In the genomic region with DNA sequence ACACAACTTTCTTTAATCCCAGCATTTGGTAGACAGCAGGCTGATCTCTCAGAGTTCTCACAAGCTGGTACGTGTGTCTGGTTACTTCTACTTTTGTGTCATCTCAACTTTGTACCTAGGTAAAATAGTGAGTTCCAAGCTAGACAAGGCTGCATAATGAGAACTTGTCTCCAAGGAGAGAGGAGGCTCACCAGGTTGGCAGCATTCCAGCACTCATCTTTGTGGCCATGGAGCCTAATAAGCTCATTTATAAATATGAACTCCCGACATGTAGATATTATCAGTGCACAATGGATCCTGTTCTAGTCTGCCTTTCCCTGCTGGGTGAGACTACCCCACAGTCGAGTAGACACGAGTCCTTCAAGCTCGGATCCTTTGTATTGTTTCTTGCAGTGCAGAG, we compare ENCODE assay signal across 8 mouse cellular contexts. TPM values are rescaled to one million over a fixed set of nuclear protein-coding genes. Genes with fewer than 3 reads are reported as not detected.
DNase-seq lines count a peak whose midpoint lies in the region; ATAC-seq and TF ChIP-seq lines count a peak whose summit lies in the region.

No protein-coding gene starts in this region.

- H3K27me3 ChIP-seq in embryonic facial prominence, embryonic 15.5 days = no peaks in the 10 kb centered on the region
- no peaks in the 10 kb centered on the region for H3K27me3 ChIP-seq in intestine, embryonic 16.5 days (replicated peaks; ENCODE audit: control insufficient read depth, insufficient read depth, low read length)

- no peak for ATAC-seq in embryonic facial prominence, embryonic 15.5 days (ENCODE audit: insufficient number of reproducible peaks, low FRiP score, low TSS enrichment, low read depth)
- no peak for ATAC-seq in intestine, embryonic 16.5 days

- peak overlapping the region; percentile 90 for H3K27ac ChIP-seq in layer of hippocampus, adult 2 months
- 0 out of 2 replicates have a peak overlapping the region, but pooled peaks have one; percentile 93 for H3K27ac ChIP-seq in embryonic facial prominence, embryonic 15.5 days (replicated peaks)
- H3K27ac ChIP-seq in intestine, embryonic 16.5 days (ENCODE audit: low read length) = peak overlapping the region; percentile 58

- 57% methylated on average over 5 of the region's 5 CpGs for WGBS in embryonic facial prominence, embryonic 15.5 days
- 58% methylated on average over 5 of the region's 5 CpGs for WGBS in intestine, embryonic 16.5 days

- peaks cover 20% of the 10 kb centered on the region for H3K4me1 ChIP-seq in embryonic facial prominence, embryonic 15.5 days
- peaks cover 11% of the 10 kb centered on the region for H3K4me1 ChIP-seq in intestine, embryonic 16.5 days (ENCODE audit: control insufficient read depth, insufficient read depth, low read length)

- no peak for DNase-seq in layer of hippocampus, adult 2 months (ENCODE audit: low spot score in 2 of 2)
- DNase-seq in layer of hippocampus, adult 9-11 months = no peak
- peak; percentile 24 for DNase-seq in naive thymus-derived CD4-positive, alpha-beta T cell, adult 2 months (ENCODE audit: low read depth)
- DNase-seq in left cerebral cortex, postnatal 10 days (ENCODE audit: extremely low spot score in 1 of 2, low spot score in 2 of 2) = no peak
- no peak for DNase-seq in urinary bladder, postnatal 10 days (ENCODE audit: low spot score)
- DNase-seq in T-cell, adult 2 months (ENCODE audit: low spot score) = no peak

- H3K36me3 ChIP-seq in embryonic facial prominence, embryonic 15.5 days = peaks cover 67% of the 10 kb centered on the region
- no peaks in the 10 kb centered on the region for H3K36me3 ChIP-seq in intestine, embryonic 16.5 days (ENCODE audit: control insufficient read depth, insufficient read depth, low read length)

- peak overlapping the region; percentile 100 for H3K4me3 ChIP-seq in layer of hippocampus, adult 2 months
- H3K4me3 ChIP-seq in embryonic facial prominence, embryonic 15.5 days (replicated peaks) = peak overlapping the region; percentile 98; the same call in 1 of the 2 replicates
- H3K4me3 ChIP-seq in intestine, embryonic 16.5 days (ENCODE audit: low read length) = peak overlapping the region; percentile 96

- TF ChIP-seq CTCF in layer of hippocampus, adult 2 months (conservative IDR thresholded peaks at IDR 0.05) = no peak

- no peak overlapping the region for H3K9ac ChIP-seq in embryonic facial prominence, embryonic 15.5 days
- peak overlapping the region; percentile 50; the same call in 1 of the 2 replicates for H3K9ac ChIP-seq in intestine, embryonic 16.5 days (ENCODE audit: low read depth, low read length)

- H3K9me3 ChIP-seq in embryonic facial prominence, embryonic 15.5 days (replicated peaks) = no peaks in the 10 kb centered on the region
- no peaks in the 10 kb centered on the region for H3K9me3 ChIP-seq in intestine, embryonic 16.5 days (ENCODE audit: control insufficient read depth, low read length)

- intact Hi-C loops in left cerebral cortex, postnatal 10 days (cut with DNase I) = no loop called here

- H3K4me2 ChIP-seq in embryonic facial prominence, embryonic 15.5 days (replicated peaks) = peak overlapping the region; percentile 84
- peak overlapping the region; percentile 80 for H3K4me2 ChIP-seq in intestine, embryonic 16.5 days (ENCODE audit: low read depth, low read length)

RNA-seq across cellular contexts. Expression of gene 2310033P09Rik, which starts 1.5 kb away (rescaled TPM):
- total RNA-seq in layer of hippocampus, adult 2 months (2021) = 10 to 100 TPM; 21.6 to 22.3 TPM
- polyA plus RNA-seq in embryonic facial prominence, embryonic 15.5 days (2015; fragmentation: Nextera tagmentation; extraction: Ambion mirVana) = 30.6 and 31.3 TPM in 2 replicates
- 32.7 and 33.1 TPM in 2 replicates for polyA plus RNA-seq in intestine, embryonic 16.5 days (2015; fragmentation: Nextera tagmentation; extraction: Ambion mirVana)
- total RNA-seq in left cerebral cortex, postnatal 10 days (2021) = 10 to 100 TPM; 19.7 to 20.4 TPM

RNA-seq across cellular contexts. Expression of gene Mrpl55, which starts 7.3 kb away (rescaled TPM):
- total RNA-seq in layer of hippocampus, adult 2 months (2021) = 10 to 100 TPM; 37.3 to 39.3 TPM
- polyA plus RNA-seq in embryonic facial prominence, embryonic 15.5 days (2015; fragmentation: Nextera tagmentation; extraction: Ambion mirVana) = 82.3 and 82.8 TPM in 2 replicates
- polyA plus RNA-seq in intestine, embryonic 16.5 days (2015; fragmentation: Nextera tagmentation; extraction: Ambion mirVana) = 101 and 104 TPM in 2 replicates
- 10 to 100 TPM; 36.7 to 42.7 TPM for total RNA-seq in left cerebral cortex, postnatal 10 days (2021)

RNA-seq across cellular contexts. Expression of gene Guk1, which starts 17.6 kb away (rescaled TPM):
- total RNA-seq in layer of hippocampus, adult 2 months (2021) = 100 to 1,000 TPM; 134 to 136 TPM
- 111 and 113 TPM in 2 replicates for polyA plus RNA-seq in embryonic facial prominence, embryonic 15.5 days (2015; fragmentation: Nextera tagmentation; extraction: Ambion mirVana)
- polyA plus RNA-seq in intestine, embryonic 16.5 days (2015; fragmentation: Nextera tagmentation; extraction: Ambion mirVana) = 114 and 115 TPM in 2 replicates
- 100 to 1,000 TPM; 115 to 117 TPM for total RNA-seq in left cerebral cortex, postnatal 10 days (2021)

RNA-seq across cellular contexts. Expression of gene Arf1, which starts 18.5 kb away (rescaled TPM):
- 100 to 1,000 TPM; 498 to 523 TPM for total RNA-seq in layer of hippocampus, adult 2 months (2021)
- 718 and 720 TPM in 2 replicates for polyA plus RNA-seq in embryonic facial prominence, embryonic 15.5 days (2015; fragmentation: Nextera tagmentation; extraction: Ambion mirVana)
- 733 and 751 TPM in 2 replicates for polyA plus RNA-seq in intestine, embryonic 16.5 days (2015; fragmentation: Nextera tagmentation; extraction: Ambion mirVana)
- total RNA-seq in left cerebral cortex, postnatal 10 days (2021) = 100 to 1,000 TPM; 433 to 443 TPM

RNA-seq across cellular contexts. Expression of gene Gjc2, which starts 26.6 kb away (rescaled TPM):
- total RNA-seq in layer of hippocampus, adult 2 months (2021) = 10 to 100 TPM; 10.2 to 10.8 TPM
- 0.52 and 0.74 TPM in 2 replicates for polyA plus RNA-seq in embryonic facial prominence, embryonic 15.5 days (2015; fragmentation: Nextera tagmentation; extraction: Ambion mirVana)
- 0.81 and 1.4 TPM in 2 replicates for polyA plus RNA-seq in intestine, embryonic 16.5 days (2015; fragmentation: Nextera tagmentation; extraction: Ambion mirVana)
- total RNA-seq in left cerebral cortex, postnatal 10 days (2021) = 1 to 10 TPM; 1.6 to 3.9 TPM
